ENCODE assay signal across 25 mouse cellular contexts in the genomic region with DNA sequence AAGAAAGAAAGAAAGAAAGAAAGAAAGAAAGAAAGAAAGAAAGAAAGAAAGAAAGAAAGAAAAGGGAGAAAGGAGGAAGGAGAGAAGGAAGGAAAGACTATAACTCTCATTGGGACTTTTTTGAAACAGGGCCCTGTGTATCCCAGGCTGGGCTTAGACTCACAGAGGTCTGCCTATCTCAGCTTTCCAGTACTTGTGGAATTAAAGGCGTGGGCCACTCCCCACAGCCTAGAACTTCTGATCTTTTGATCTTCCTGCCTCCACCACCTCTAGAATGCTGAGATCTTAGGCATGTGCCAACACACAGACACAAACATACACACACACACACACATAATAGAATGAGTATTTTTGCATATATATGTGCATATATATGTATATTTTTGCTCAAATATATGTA. TPM values are rescaled to one million over a fixed set of nuclear protein-coding genes. Genes with fewer than 3 reads are reported as not detected.
DNase-seq lines count a peak whose midpoint lies in the region; ATAC-seq and TF ChIP-seq lines count a peak whose summit lies in the region.
"Had no signal": no experiment of that assay in that cellular context is flagged by ENCODE, and none has a peak within 500 bp of the region (broad histone marks: within the 10 kb centered on the region; RNA-seq: fewer than 3 reads in every experiment).

No protein-coding gene starts in this region.

- H3K36me3 ChIP-seq in liver, postnatal 0 days (replicated peaks; ENCODE audit: insufficient read depth, low read length): no peaks in the 10 kb centered on the region
- H3K36me3 ChIP-seq in liver, embryonic 13.5 days: no peaks in the 10 kb centered on the region
- no peaks in the 10 kb centered on the region for H3K36me3 ChIP-seq in liver, embryonic 16.5 days (ENCODE audit: control insufficient read depth, insufficient read depth)
- H3K36me3 ChIP-seq: embryonic facial prominence, embryonic 10.5 days; embryonic facial prominence, embryonic 13.5 days; forebrain, embryonic 12.5 days; forebrain, embryonic 15.5 days; heart, embryonic 12.5 days; heart, embryonic 15.5 days; hindbrain, embryonic 12.5 days; hindbrain, embryonic 15.5 days had no signal

- no peak overlapping the region for H3K27ac ChIP-seq in liver, postnatal 0 days (ENCODE audit: low read depth)
- H3K27ac ChIP-seq in liver, embryonic 13.5 days: no peak overlapping the region
- H3K27ac ChIP-seq in liver, embryonic 16.5 days (ENCODE audit: low read length): 0 out of 2 replicates have a peak overlapping the region, but pooled peaks have one; percentile 17
- H3K27ac ChIP-seq: heart, embryonic 15.5 days had no signal

- H3K27me3 ChIP-seq in liver, postnatal 0 days (ENCODE audit: insufficient read depth, low read length): no peaks in the 10 kb centered on the region
- H3K27me3 ChIP-seq in liver, embryonic 13.5 days: no peaks in the 10 kb centered on the region
- no peaks in the 10 kb centered on the region for H3K27me3 ChIP-seq in liver, embryonic 16.5 days (ENCODE audit: control insufficient read depth, insufficient read depth, low read depth, low read length)
- H3K27me3 ChIP-seq: embryonic facial prominence, embryonic 13.5 days; forebrain, embryonic 12.5 days; forebrain, embryonic 15.5 days; heart, embryonic 12.5 days; heart, embryonic 15.5 days; hindbrain, embryonic 12.5 days; hindbrain, embryonic 15.5 days had no signal

- peak; percentile 43 for DNase-seq in liver
- DNase-seq in liver, postnatal 0 days: no peak
- DNase-seq in liver, embryonic 13.5 days: no peak
- no peak for DNase-seq in layer of hippocampus, postnatal 36 days
- DNase-seq in cerebellum, adult 11-12 months: no peak
- DNase-seq: adrenal gland, adult 2 months; adrenal gland, postnatal 14 days; cerebellum, adult 11 months; cerebellum, adult 8-10 months; cerebellum, postnatal 10 days; cerebellum, postnatal 36 days; embryo, embryonic 11 days; gastrocnemius, postnatal 25 days; heart, postnatal 14 days had no signal

- H3K9me3 ChIP-seq in liver, postnatal 0 days (ENCODE audit: low read length): no peaks in the 10 kb centered on the region
- H3K9me3 ChIP-seq in liver, embryonic 13.5 days (replicated peaks): no peaks in the 10 kb centered on the region
- no peaks in the 10 kb centered on the region for H3K9me3 ChIP-seq in liver, embryonic 16.5 days (replicated peaks; ENCODE audit: control insufficient read depth, low read length)
- H3K9me3 ChIP-seq: embryonic facial prominence, embryonic 10.5 days; embryonic facial prominence, embryonic 13.5 days; forebrain, embryonic 12.5 days; forebrain, embryonic 15.5 days; heart, embryonic 12.5 days; heart, embryonic 15.5 days; hindbrain, embryonic 12.5 days; hindbrain, embryonic 15.5 days had no signal

- no peak overlapping the region for H3K4me3 ChIP-seq in liver, postnatal 0 days (ENCODE audit: low read depth, low read length)
- H3K4me3 ChIP-seq in liver, embryonic 13.5 days (replicated peaks): no peak overlapping the region
- no peak overlapping the region for H3K4me3 ChIP-seq in liver, embryonic 16.5 days (ENCODE audit: low read depth, low read length)
- H3K4me3 ChIP-seq: embryonic facial prominence, embryonic 10.5 days; embryonic facial prominence, embryonic 13.5 days; erythroblast, embryonic 14.5 days; forebrain, embryonic 12.5 days; forebrain, embryonic 15.5 days; heart, embryonic 12.5 days; heart, embryonic 15.5 days; hindbrain, embryonic 12.5 days; hindbrain, embryonic 15.5 days had no signal

- WGBS in liver, postnatal 0 days (ENCODE audit: insufficient replicate concordance): 38% methylated on average over 1 of the region's 1 CpGs
- 32% methylated on average over 1 of the region's 1 CpGs for WGBS in liver, embryonic 13.5 days (ENCODE audit: insufficient replicate concordance)
- WGBS in liver, embryonic 16.5 days (ENCODE audit: insufficient replicate concordance): 35% methylated on average over 1 of the region's 1 CpGs

- TF ChIP-seq EP300 in liver, postnatal 0 days (IDR thresholded peaks at IDR 0.05; ENCODE audit: low read depth): no peak

- no peak overlapping the region for H3K4me2 ChIP-seq in liver, postnatal 0 days (ENCODE audit: low read depth, low read length)
- H3K4me2 ChIP-seq in liver, embryonic 13.5 days: no peak overlapping the region
- no peak overlapping the region for H3K4me2 ChIP-seq in liver, embryonic 16.5 days (ENCODE audit: low read depth, low read length)
- H3K4me2 ChIP-seq: embryonic facial prominence, embryonic 13.5 days; forebrain, embryonic 12.5 days; forebrain, embryonic 15.5 days; heart, embryonic 12.5 days; heart, embryonic 15.5 days; hindbrain, embryonic 12.5 days; hindbrain, embryonic 15.5 days had no signal

- H3K4me1 ChIP-seq in liver, postnatal 0 days (ENCODE audit: insufficient read depth): peaks cover 19% of the 10 kb centered on the region
- H3K4me1 ChIP-seq in liver, embryonic 13.5 days (replicated peaks): peaks cover 62% of the 10 kb centered on the region
- peaks cover 42% of the 10 kb centered on the region for H3K4me1 ChIP-seq in liver, embryonic 16.5 days (ENCODE audit: control insufficient read depth, low read depth, low read length)

- ATAC-seq in liver, postnatal 0 days: no peak
- peak; percentile 62 for ATAC-seq in liver, embryonic 13.5 days (ENCODE audit: low read depth)
- ATAC-seq in liver, embryonic 16.5 days (ENCODE audit: low read depth): peak; percentile 35
- ATAC-seq: CD4-positive, CD25-positive, alpha-beta regulatory T cell, adult 4 months; forebrain, embryonic 15.5 days had no signal

- H3K9ac ChIP-seq in liver, postnatal 0 days (replicated peaks): no peak overlapping the region
- H3K9ac ChIP-seq in liver, embryonic 13.5 days: no peak overlapping the region
- H3K9ac ChIP-seq in liver, embryonic 16.5 days (ENCODE audit: low read depth, low read length): no peak overlapping the region
- H3K9ac ChIP-seq: embryonic facial prominence, embryonic 13.5 days; forebrain, embryonic 12.5 days; forebrain, embryonic 15.5 days; heart, embryonic 12.5 days; heart, embryonic 15.5 days; hindbrain, embryonic 12.5 days; hindbrain, embryonic 15.5 days had no signal

- TF ChIP-seq CTCF in liver, postnatal 0 days (IDR thresholded peaks at IDR 0.05; ENCODE audit: low read depth): no peak

RNA-seq across cellular contexts. Expression of a gene that starts 8.7 kb away (rescaled TPM):
- 10.0 and 11.0 TPM in 2 replicates for polyA plus RNA-seq in liver, postnatal 0 days (2015; fragmentation: Nextera tagmentation; extraction: Ambion mirVana)
- 12.9 and 13.6 TPM in 2 replicates for polyA plus RNA-seq in liver, embryonic 13.5 days (2015; fragmentation: Nextera tagmentation; extraction: Ambion mirVana)
- polyA plus RNA-seq in liver, embryonic 16.5 days (2015; fragmentation: Nextera tagmentation; extraction: Ambion mirVana): 9.9 and 11.6 TPM in 2 replicates
- total RNA-seq in layer of hippocampus, postnatal 36 days (2021): 10 to 100 TPM; 28.4 to 31.3 TPM
